Mouse (Mus musculus) NIH3T3 (cell line): ENCODE data around the gene Mex3b.

Source experiments
- DNase-seq: peaks from one replicate; pipeline ENCODE4 v3.0.0-alpha.2; 2012; ENCODE audit warnings: low read depth

Mex3b gene

DNA sequence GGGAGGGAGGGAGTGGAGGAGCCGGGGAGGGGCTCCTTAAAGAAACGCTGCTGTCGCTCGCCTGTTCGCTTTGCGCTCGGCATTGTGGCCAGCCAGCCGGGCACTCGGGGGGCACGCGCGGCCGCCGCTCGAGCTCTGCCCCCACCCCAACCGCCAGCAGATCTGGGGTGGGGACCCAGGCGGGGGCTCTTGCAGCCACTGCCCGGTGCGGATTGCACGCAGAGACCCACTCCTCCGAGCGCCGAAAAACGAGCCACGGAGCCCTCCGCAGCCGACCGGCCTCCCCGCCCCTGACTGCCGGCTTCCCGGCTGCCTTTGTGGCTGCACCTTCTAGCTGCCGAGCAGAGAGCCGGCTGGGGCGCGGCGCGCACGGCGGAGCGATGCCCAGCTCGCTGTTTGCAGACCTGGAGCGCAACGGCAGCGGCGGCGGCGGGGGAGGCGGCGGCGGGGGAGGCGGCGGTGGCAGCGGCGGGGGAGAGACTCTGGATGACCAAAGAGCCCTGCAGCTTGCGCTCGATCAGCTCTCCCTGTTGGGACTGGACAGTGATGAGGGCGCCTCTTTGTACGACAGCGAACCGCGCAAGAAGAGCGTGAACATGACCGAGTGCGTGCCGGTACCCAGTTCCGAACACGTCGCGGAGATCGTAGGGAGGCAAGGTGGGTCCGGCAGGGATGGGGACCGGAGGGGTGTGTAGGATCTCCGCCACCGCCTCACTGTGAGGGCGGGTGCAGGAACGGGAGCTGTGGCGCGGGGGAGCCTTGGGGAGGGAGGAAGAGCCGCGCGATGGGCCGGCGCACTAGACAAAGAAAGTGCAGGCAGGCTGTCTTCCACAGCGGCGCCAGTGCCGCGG, at the start of gene Mex3b:
TSS of gene Mex3b (plus strand) at position 63 of the 851 bp plus-strand sequence.
- peak; percentile 70 for DNase-seq

- DNase-seq, result no peak
These were observed 47.6 kb upstream of the Mex3b start for GRCm38 (mm10) chr7:82819541-82819940.

- no peak for DNase-seq
These were observed 46.5 kb upstream of the Mex3b start for GRCm38 (mm10) chr7:82820661-82821060.

DNA sequence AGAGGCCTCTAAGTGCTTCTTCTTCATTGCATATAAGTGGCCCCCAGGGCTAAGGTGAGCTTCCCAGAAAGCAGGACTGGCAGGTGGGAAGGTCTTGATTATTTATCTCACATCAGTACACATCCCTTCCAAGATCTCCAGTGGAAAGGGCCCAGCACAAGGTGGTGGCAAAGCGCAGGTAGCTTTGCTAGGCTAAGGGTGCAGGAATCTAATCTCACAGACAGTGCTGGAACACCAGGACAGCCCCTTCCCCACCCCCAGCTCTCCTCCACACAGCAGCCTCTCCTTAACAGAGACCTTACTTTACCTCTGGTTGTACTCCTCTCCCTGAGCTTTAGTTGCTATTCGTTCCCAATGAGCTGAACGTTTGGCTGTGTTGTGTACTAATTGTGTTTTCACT, 45.6 kb upstream of the Mex3b start:
- DNase-seq, result no peak

DNA sequence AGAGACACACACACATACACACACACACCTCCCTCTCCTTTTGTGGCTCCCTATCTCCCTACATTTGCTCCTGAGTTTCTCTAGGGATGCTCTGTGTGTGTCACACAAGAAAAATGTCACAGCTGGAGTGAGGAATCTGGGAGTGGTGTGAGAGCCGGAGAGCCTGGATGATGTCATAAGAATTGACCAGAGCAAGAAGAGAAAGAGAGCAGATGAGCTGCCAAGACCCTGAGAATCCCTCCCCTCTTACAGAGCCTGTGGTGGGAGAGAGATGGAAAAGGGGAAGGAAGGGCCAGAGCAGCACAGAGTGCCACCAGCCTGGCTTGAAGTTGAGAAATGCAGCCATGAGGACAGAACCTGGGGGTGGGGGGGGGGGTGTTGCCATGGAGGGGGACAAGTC, 44.6 kb upstream of the Mex3b start:
- DNase-seq, result no peak

DNA sequence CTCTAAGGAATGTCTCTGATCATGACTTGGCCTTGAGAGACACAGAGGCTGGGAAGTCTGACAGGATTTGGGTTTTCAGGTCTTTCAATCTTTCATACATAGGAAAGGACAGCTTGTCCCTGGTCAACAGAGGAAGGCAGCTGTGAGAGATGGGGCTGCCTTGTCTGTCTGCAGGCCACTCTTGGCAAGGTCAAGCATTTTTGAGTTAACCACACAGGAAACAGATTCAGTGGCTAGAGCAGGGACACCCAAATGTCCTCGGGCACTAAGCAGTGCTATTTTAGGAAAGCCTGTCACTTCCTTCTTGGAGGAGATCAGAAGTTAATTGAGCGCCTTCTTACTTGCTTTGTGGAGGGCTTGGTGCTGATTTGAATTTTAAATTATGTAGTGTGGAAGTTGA, 38.9 kb upstream of the Mex3b start:
- DNase-seq, result no peak

DNA sequence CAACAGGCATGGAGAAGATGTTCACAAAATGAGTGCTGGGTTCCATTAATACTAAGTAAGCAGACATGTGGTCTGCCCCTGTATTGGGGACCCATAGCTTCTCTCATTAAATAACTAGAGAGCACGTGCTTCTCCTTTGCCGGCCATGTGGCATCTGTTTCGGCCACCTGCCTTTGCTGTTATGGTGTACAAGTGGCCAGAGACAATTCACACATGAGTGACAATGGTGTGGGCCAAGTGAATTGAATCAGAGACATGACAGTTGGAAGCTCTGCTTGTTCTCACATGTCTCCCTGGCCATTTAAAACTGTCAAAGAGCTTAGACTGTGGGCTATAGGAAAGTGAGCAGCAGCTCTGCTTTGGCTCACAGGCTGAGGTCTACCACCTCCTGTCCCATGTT, 37.6 kb upstream of the Mex3b start:
- DNase-seq, result no peak

GRCm38 (mm10) chr7:82834471-82834870, 32.7 kb upstream of the Mex3b start:
- no peak for DNase-seq

- no peak for DNase-seq
These were observed 28.7 kb upstream of the Mex3b start for GRCm38 (mm10) chr7:82838414-82838813.

DNA sequence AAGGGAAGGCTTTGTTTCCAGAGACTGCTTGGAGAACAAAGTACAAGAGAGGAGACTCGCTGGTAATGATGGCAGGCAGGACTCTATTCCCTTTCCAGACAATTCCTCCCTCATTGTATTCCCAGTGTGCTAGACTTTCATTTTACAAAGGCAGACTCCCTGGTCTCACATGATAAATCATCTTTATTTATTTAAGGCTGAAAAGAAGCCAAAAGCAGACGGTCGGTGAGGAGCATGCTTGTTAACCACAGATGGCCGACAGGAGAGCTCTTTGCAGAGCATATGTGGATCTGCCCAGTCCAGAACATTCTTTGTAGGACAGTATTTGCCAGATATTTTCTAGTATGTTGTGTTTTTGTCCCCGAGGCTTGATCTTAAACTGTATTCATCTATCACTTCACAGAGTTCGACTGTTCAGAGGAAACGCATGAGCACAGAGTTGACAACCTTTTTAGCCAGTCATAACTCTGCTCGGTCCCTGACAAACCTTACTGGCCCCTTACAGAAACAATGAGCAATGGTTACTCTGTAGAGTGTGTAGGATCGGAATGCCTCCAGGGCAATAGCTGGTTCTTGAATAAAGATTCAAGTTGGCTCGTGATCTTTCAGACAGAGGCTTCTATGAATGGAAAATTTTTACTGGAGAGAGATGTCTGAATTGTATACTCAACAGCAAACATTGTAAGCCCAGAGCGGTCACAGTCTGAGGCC, 28.0 kb upstream of the Mex3b start:
- DNase-seq, result peak; percentile 49

DNA sequence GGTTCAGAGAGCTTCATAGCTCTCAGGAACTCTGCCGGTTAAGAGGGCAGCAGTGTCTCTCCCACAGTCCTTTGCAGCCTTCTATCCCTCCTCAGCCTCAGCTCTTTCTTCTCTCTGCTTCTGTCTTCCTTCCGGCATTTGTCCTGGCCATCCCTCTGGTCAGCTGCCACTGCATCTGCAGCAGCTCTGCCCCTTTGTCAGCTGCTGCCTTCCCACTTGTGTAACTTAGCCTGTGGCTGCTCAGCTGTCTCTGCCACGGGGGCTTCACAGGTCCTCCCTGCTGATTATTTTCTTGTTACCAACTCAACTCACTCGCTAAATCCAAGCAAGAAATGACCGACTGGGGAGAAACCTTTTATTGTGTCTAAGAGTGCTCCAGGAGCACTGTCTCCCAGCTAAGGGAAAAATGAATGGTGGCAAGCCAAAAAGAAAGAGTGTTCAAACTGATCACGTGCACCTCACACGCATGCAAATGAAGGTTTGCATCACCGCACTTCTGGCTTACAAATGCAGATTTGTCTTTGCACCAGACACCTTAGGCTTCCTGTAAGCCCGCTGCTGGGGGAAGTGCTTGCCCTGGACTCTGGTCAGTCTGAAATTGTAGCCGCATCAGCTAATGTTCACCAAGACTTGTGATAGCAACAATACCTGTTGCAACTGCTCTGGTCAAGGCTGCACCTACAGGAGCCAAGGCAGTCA, 24.8 kb upstream of the Mex3b start:
- no peak for DNase-seq

DNA sequence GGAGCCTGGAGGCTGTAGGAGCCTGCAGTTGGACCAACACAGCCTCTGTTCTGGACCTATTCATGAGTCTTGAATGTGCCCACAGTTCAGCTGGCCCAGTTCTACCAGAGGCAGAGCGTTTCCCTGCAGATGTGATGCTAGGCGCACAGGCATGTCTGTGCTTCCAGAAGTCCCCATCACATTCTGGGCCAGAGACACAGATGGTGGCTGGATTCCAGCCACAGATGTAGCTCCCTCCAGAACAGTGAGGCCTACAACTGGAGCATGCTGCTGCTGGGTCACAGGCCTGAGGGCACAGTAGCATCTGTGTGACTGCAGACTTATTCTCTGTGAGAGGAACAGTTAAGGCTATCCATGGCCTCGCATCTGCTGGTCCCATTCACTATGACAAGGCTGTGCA, 16.4 kb upstream of the Mex3b start:
- no peak for DNase-seq

- DNase-seq, result no peak
These were observed 15.5 kb upstream of the Mex3b start for GRCm38 (mm10) chr7:82851670-82852069.

- no peak for DNase-seq
These were observed 12.9 kb upstream of the Mex3b start for GRCm38 (mm10) chr7:82854195-82854766.

DNA sequence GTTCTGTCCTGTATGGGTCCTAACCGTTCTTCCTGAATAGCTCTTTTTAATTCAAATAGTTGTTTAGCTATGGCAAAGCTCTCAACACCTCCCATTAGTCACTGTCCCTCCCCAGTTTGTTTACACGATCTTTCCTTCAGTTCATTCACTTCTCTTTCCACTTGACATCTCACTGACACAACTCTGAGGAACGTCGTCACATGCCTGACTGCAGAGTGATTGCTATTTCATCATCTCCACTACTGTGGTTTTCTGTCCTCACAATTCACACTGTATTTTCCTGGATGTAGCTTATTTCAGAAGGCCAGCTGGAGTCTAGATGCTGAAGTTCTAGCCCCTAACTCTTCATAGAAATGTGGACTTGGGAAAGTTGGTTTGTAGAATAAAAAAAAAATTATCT, 8.5 kb upstream of the Mex3b start:
- DNase-seq, result peak; percentile 31

- DNase-seq, result no peak
These were observed 6.5 kb upstream of the Mex3b start for GRCm38 (mm10) chr7:82860626-82861025.

DNA sequence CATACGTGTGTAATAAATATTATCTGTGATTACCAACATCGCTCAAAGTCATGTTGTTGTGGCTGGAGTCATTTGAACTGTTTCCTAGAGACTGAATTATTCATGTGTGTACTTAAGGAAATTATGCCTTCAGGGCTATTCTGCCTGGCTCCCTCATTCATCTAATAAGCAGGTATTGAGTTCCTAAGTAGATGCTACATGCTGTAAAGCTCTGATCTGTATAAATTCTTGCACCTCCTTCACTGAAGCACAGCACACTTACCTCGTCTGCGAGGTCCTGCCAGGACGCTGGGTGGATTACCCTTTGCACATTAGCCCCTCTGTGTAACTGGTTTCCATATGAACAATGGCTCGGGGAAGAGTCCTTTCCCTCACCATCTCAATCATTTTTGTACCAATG, 3.8 kb upstream of the Mex3b start:
- no peak for DNase-seq

DNA sequence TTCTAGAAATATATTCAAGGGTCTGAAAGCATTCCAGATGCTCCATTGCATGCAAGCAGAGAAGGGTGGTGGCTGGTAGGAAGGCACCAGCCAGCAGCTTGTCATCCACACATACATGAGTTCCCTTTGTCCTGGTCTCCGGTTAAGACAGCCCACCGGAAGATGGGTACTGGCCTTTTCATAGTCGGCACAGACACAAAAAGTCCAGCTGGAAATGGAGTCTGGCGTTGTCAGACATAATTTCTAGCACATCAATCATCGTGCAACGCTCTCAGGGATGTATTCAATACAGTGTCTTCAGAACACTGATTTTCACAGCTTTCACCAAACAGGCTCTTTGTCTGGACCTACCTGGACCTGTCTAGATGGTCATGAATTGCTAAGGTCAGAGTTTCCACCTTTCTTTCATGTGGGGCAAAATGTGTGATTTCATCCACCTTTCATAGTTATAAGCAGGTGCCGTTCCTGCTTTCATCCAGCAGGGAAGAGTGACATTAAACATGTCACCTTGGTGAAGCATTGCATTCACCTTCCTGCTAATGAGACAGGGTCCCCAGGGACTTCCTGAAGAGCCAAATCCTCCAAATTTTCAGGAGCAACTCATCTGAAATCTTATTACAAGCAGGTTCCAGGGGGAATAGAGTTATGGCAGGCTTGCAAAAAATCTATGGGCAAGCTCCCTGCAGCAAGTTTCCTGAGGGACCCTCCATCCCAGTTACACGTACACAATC, 2.7 kb upstream of the Mex3b start:
- no peak for DNase-seq

DNA sequence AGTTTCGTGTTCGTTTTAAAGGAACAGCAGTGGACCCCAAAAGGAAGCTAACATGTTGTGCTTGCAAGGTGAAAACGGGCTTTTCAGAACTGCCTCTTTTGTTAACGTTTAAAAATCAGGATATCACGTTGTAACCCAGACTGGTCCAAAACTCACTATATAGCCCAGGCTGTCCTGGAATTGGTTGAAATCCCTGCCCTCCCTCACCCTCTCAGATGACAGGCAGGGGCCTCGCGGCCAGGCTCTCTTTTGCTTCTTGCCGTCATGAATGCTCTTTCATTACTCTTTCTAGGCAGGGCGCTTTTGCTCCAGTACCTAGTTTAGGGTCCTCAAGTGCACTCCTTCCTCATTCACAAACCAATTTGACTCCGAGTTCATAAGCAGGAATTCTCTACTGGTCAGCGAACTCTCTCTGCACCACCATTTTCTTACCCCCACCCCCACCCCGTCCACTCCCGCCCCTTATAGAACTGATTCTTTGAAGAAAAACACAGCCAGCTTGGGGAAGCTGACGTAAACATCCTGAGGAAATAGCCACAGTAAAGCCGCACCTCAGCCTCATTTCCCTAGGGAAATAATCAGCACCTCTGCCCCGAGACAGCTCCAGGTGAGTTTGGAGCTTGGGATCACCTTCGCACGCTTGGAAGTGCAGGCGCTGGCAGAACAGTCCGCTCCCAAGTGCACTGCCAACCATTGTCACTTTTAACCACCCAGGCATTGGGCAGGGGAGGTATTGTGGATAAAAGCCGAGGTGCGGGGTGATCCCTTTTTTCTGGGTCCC, 2.0 kb upstream of the Mex3b start:
- DNase-seq, result peak; percentile 25

- peak; percentile 99 for DNase-seq
These were observed 1.2 kb upstream of the Mex3b start for GRCm38 (mm10) chr7:82865834-82866485.
